Mouse (Mus musculus): Measurements from ENCODE around the gene Pld2.
"Not testable (repeated sequence)": the region's sequence is repeated elsewhere in the genome, so short reads cannot be mapped to it uniquely, and the experiment has no call there.

Pld2 gene

GRCm38 (mm10) chr11:70525726-70526125, 14.1 kb upstream of the Pld2 start:
- DNase-seq (ENCODE audit: low spot score) = peak; percentile 42

- DNase-seq (ENCODE audit: low spot score) = no peak
These were observed 13.7 kb upstream of the Pld2 start for GRCm38 (mm10) chr11:70526211-70526610.

- no peak for DNase-seq (ENCODE audit: low spot score)
These were observed 11.3 kb upstream of the Pld2 start for GRCm38 (mm10) chr11:70528610-70529009.

GRCm38 (mm10) chr11:70531065-70531464, 8.8 kb upstream of the Pld2 start:
- not testable (repeated sequence) for DNase-seq (ENCODE audit: low spot score)

GRCm38 (mm10) chr11:70532839-70533238, 7.0 kb upstream of the Pld2 start, which contains the start of gene Gm40193:
Gene Gm40193 (minus strand): TSS chr11:70532939.
- no peak for DNase-seq (ENCODE audit: low spot score)

GRCm38 (mm10) chr11:70539423-70539822, 441 bp upstream of the Pld2 start:
- DNase-seq (ENCODE audit: low spot score) = no peak

- no peak for DNase-seq (ENCODE audit: low spot score)
These were observed 1.1 kb downstream of the Pld2 start for GRCm38 (mm10) chr11:70540928-70541327.

- DNase-seq (ENCODE audit: low spot score) = no peak
These were observed 1.6 kb downstream of the Pld2 start for GRCm38 (mm10) chr11:70541415-70541814.

GRCm38 (mm10) chr11:70544496-70544895, 4.6 kb downstream of the Pld2 start:
- DNase-seq (ENCODE audit: low spot score) = no peak

- DNase-seq (ENCODE audit: low spot score) = no peak
These were observed 11.7 kb downstream of the Pld2 start for GRCm38 (mm10) chr11:70551526-70551925.

GRCm38 (mm10) chr11:70553940-70554339, 14.1 kb downstream of the Pld2 start:
- no peak for DNase-seq (ENCODE audit: low spot score)

- DNase-seq (ENCODE audit: low spot score) = no peak
These were observed 17.7 kb downstream of the Pld2 start for GRCm38 (mm10) chr11:70557545-70557944.

- no peak for DNase-seq (ENCODE audit: low spot score)
These were observed 22.0 kb downstream of the Pld2 start for GRCm38 (mm10) chr11:70561937-70562286.

- DNase-seq (ENCODE audit: low spot score) = peak; percentile 93
These were observed 22.6 kb downstream of the Pld2 start, which contains the start of gene Mink1 for GRCm38 (mm10) chr11:70562287-70562994. Gene Mink1 (plus strand): TSS chr11:70562881.

- DNase-seq (ENCODE audit: low spot score) = no peak
These were observed 23.2 kb downstream of the Pld2 start for GRCm38 (mm10) chr11:70562995-70563469.

GRCm38 (mm10) chr11:70563470-70564275, 23.8 kb downstream of the Pld2 start:
- peak; percentile 67 for DNase-seq (ENCODE audit: low spot score)

GRCm38 (mm10) chr11:70564276-70564873, 24.5 kb downstream of the Pld2 start:
- DNase-seq (ENCODE audit: low spot score) = no peak

- DNase-seq (ENCODE audit: low spot score) = no peak
These were observed 26.7 kb downstream of the Pld2 start for GRCm38 (mm10) chr11:70566586-70566985.

GRCm38 (mm10) chr11:70570614-70571013, 30.8 kb downstream of the Pld2 start:
- DNase-seq (ENCODE audit: low spot score) = not testable (repeated sequence)

GRCm38 (mm10) chr11:70571641-70572040, 31.8 kb downstream of the Pld2 start:
- no peak for DNase-seq (ENCODE audit: low spot score)

- DNase-seq (ENCODE audit: low spot score) = no peak
These were observed 32.6 kb downstream of the Pld2 start for GRCm38 (mm10) chr11:70572348-70572902.

GRCm38 (mm10) chr11:70573872-70574271, 34.0 kb downstream of the Pld2 start:
- no peak for DNase-seq (ENCODE audit: low spot score)
